Mouse (Mus musculus) heart, embryonic 16.5 days (tissue): ENCODE measurements around the gene Tmx2. TPM values are rescaled to one million over a fixed set of nuclear protein-coding genes. Genes with fewer than 3 reads are reported as not detected.
"Not testable (repeated sequence)": the region's sequence is repeated elsewhere in the genome, so short reads cannot be mapped to it uniquely, and the experiment has no call there.

Source experiments
- ATAC-seq: fragments of 200-750 bp; cut with Nextera tagmentation; replicated peaks from 2 replicates; pipeline ENCODE4 v1.8.0; 2017; ENCODE audit warnings: moderate number of reproducible peaks; ENCODE audit not compliant: insufficient read depth, low FRiP score; ENCODE audit errors: extremely low read depth
- H3K27ac ChIP-seq: fragments of 300-500 bp; sonication (generic); 2 replicates; pipeline ENCODE4 v1.5.1; 2014; ENCODE audit warnings: mild to moderate bottlenecking, low read length, control low read depth, moderate library complexity
- H3K27me3 ChIP-seq: fragments of 300-500 bp; sonication (generic); 2 replicates; pipeline ENCODE4 v1.6.1; 2014; ENCODE audit warnings: low read length, mixed read lengths; ENCODE audit not compliant: control insufficient read depth, insufficient read depth
- H3K36me3 ChIP-seq: fragments of 300-500 bp; sonication (generic); 2 replicates; pipeline ENCODE4 v1.6.1; 2014; ENCODE audit not compliant: control insufficient read depth, insufficient read depth
- H3K4me1 ChIP-seq: fragments of 300-500 bp; sonication (generic); 2 replicates; pipeline ENCODE4 v1.6.1; 2014; ENCODE audit warnings: low read length, mixed read lengths; ENCODE audit not compliant: control insufficient read depth, insufficient read depth
- H3K4me2 ChIP-seq: fragments of 300-500 bp; sonication (generic); 2 replicates; pipeline ENCODE4 v1.6.1; 2014; ENCODE audit warnings: low read depth, mild to moderate bottlenecking, control low read depth, low read length
- H3K4me3 ChIP-seq: fragments of 300-500 bp; sonication (generic); 2 replicates; pipeline ENCODE4 v1.5.1; 2014; ENCODE audit warnings: mild to moderate bottlenecking, control low read depth, low read length
- H3K9ac ChIP-seq: fragments of 300-500 bp; sonication (generic); 2 replicates; pipeline ENCODE4 v1.6.1; 2014; ENCODE audit warnings: low read length, control low read depth
- H3K9me3 ChIP-seq: fragments of 300-500 bp; sonication (generic); replicated peaks from 2 replicates; pipeline ENCODE4 v1.6.1; 2016; ENCODE audit warnings: low read length; ENCODE audit not compliant: control insufficient read depth
- WGBS: fragments of 180-500 bp; shearing (Covaris S2); extraction: QIAGEN DNeasy Blood & Tissue Kit; methylation state at CpG from one replicate; pipeline ENCODE4 v1.1.7; 2014; 5-methylcytosine and 5-hydroxymethylcytosine counted together
- polyA plus RNA-seq: library from polyadenylated mRNA; unstranded; fragments of >200 nt; fragmentation: Nextera tagmentation; extraction: Ambion mirVana; gene quantifications from 2 replicates; pipeline ENCODE4 v1.2.1, GENCODE M21; 2015

Gene Tmx2
- polyA plus RNA-seq, 1 experiment from 2014 or later: 180 TPM

DNA sequence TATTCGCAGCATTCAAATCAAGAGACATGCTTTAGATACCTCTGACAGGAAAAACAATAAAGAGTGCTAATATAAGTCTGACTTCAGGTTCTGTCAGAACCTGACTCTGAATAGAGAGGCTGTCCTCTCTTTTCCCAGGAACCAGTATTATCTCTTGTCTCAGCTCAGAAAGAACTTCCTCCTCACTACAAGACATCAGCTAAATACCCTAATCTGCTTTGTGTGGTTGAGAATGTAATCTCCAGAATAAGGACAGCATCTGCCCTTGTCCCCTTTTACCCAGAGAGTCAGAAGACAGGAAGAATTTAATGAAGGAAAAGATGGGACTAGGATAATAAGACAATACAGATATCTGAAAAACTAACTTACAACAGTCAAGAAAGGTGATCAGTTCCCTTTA is 24.6 kb upstream of the Tmx2 start:
- no peaks in the 10 kb centered on the region for H3K27me3 ChIP-seq
- peaks cover 7% of the 10 kb centered on the region for H3K36me3 ChIP-seq
- no peaks in the 10 kb centered on the region for H3K9me3 ChIP-seq
- H3K4me2 ChIP-seq: no peak overlapping the region
- WGBS: 79% methylated on average over 1 of the region's 1 CpGs
- H3K4me3 ChIP-seq: no peak overlapping the region
- H3K9ac ChIP-seq: no peak overlapping the region
- ATAC-seq: no peak
- no peaks in the 10 kb centered on the region for H3K4me1 ChIP-seq
- H3K27ac ChIP-seq: no peak overlapping the region

DNA sequence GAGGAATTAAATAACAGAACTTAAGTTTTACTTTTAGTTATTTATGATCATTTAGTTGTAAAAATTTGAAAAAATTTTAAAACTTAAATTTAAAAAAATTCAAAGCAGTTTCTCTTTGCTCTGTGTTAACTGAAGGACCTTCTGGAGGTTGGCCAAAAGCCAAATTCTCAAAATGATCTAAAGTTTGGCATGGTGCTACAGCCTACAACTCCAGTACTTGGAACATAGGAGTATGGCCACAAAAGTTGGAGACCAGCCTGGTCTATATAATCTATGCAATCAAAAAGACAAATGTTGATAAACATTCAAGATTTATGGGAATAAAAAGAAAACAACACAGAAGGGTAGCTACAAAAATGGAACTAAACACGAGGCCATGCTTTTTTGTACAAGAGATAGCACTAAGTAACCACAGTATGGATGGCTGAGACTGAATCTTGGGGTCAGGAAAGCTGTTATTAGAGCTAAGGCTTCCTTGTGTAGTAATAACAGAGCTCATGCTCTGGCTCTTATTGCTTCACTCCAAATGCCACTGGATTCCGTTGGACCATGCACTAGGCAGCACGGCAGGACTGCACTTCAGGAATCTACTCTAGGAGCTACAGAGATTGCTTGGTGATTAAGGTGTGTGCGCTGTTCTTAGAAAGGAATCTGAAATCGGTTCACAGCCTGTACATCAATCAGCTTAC is 16.2 kb upstream of the Tmx2 start:
- Histone ChIP-seq H3K4me3 (no peak overlapping the region), H3K9ac (no peak overlapping the region), H3K4me2 (no peak overlapping the region), H3K27ac (no peak overlapping the region), H3K36me3 (peaks cover 45% of the 10 kb centered on the region), H3K9me3 (no peaks in the 10 kb centered on the region), H3K27me3 (no peaks in the 10 kb centered on the region), H3K4me1 (no peaks in the 10 kb centered on the region)
- 79% methylated on average over 5 of the region's 5 CpGs for WGBS
- no peak for ATAC-seq

DNA sequence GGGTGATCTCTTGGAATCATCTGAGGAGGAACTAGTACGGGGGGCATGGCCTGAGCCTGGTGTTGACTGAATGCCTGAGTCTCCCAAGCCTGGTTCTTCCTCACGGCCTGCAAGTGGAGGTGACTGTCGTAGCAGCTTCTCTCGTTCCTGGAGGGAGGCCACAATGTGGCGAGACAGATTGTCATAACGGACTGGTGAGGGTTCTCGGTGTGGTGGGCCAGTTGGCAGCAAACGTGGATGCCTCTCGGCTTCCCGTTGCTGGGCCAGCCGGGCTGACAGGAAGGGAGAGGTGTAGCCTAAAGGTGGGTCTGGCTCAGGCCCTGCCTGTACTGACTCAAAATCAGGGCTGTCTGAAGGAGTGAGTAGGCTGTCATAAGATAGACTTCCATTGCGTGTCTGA is 11.1 kb upstream of the Tmx2 start:
- no peak overlapping the region for H3K27ac ChIP-seq
- 84% methylated on average over 12 of the region's 12 CpGs for WGBS
- peaks cover 69% of the 10 kb centered on the region for H3K36me3 ChIP-seq
- no peak overlapping the region for H3K9ac ChIP-seq
- no peaks in the 10 kb centered on the region for H3K9me3 ChIP-seq
- no peaks in the 10 kb centered on the region for H3K27me3 ChIP-seq
- H3K4me3 ChIP-seq: no peak overlapping the region
- ATAC-seq: no peak
- no peak overlapping the region for H3K4me2 ChIP-seq
- H3K4me1 ChIP-seq: no peaks in the 10 kb centered on the region

DNA sequence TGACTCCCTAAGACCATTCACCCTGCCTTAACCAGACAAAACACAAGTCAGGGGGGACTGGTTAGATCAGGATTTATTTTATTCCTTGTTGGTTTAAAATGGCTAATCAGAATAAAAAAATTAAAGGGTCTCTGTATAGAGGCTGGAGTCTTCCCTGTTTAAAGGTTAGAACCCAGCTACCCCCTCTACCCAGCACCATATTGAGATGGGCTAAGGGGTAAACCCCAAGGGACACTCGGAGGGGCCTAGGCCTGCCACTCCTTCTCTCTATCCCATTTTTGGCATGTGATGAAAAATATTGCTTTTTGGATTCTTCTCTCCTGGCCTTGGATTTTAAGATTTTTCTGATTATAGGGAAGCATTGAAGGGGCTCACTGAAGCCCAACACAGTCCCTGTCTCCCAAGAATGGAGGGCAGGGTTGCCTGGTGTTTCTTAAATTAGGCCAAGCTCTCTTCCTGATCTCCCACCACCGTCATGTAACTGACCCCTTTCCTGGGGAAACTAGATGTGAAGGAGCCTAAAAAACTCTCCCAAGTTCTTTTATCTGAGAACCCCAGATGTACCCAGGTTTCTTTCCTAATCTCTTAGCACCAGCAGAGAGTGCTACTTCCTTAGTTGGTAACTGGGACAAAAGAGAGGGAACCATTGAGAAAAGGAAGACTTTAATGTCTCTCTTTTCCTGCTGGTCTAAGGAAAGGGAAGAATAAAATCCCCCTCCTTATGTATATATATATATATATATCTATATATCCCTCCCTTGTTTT is 9.3 kb upstream of the Tmx2 start:
- H3K4me2 ChIP-seq: no peak overlapping the region
- no peak overlapping the region for H3K9ac ChIP-seq
- peaks cover 67% of the 10 kb centered on the region for H3K36me3 ChIP-seq
- no peaks in the 10 kb centered on the region for H3K4me1 ChIP-seq
- WGBS: 76% methylated on average over 2 of the region's 2 CpGs
- no peak overlapping the region for H3K4me3 ChIP-seq
- no peaks in the 10 kb centered on the region for H3K9me3 ChIP-seq
- no peak overlapping the region for H3K27ac ChIP-seq
- no peaks in the 10 kb centered on the region for H3K27me3 ChIP-seq
- ATAC-seq: no peak

DNA sequence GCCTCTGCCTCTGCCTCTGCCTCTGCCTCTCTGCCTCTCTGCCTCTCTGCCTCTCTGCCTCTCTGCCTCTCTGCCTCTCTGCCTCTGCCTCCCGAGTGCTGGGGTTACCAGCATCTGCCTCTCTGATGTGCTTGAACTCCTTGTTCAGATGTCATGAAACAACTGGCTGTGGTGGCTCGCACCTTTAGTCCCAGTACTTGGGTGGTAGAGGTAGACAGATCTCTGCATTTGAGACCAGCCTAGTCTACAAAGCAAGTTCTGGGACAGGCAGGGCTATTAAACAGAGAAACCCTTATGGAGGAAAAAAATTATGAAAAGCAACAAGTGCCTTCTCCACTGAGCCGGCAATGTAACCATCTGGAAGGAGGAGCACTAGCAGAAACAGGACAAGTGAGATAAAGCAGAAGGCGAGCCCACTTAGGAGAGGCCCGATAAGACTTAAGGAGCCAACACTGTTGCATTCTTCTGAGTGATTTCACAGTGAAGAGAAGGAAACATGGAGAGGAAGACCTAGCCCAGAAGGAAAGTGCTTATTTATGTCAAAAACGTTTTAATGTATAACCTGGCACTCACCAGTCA is 3.8 kb upstream of the Tmx2 start:
- WGBS: 32% methylated on average over 6 of the region's 6 CpGs
- H3K4me2 ChIP-seq: no peak overlapping the region
- no peak overlapping the region for H3K9ac ChIP-seq
- H3K4me3 ChIP-seq: no peak overlapping the region
- H3K36me3 ChIP-seq: peaks cover 29% of the 10 kb centered on the region; the same call in 1 of the 2 replicates
- H3K27ac ChIP-seq: no peak overlapping the region
- ATAC-seq: no peak
- no peaks in the 10 kb centered on the region for H3K9me3 ChIP-seq
- H3K4me1 ChIP-seq: peaks cover 12% of the 10 kb centered on the region; the same call in 1 of the 2 replicates
- H3K27me3 ChIP-seq: no peaks in the 10 kb centered on the region

DNA sequence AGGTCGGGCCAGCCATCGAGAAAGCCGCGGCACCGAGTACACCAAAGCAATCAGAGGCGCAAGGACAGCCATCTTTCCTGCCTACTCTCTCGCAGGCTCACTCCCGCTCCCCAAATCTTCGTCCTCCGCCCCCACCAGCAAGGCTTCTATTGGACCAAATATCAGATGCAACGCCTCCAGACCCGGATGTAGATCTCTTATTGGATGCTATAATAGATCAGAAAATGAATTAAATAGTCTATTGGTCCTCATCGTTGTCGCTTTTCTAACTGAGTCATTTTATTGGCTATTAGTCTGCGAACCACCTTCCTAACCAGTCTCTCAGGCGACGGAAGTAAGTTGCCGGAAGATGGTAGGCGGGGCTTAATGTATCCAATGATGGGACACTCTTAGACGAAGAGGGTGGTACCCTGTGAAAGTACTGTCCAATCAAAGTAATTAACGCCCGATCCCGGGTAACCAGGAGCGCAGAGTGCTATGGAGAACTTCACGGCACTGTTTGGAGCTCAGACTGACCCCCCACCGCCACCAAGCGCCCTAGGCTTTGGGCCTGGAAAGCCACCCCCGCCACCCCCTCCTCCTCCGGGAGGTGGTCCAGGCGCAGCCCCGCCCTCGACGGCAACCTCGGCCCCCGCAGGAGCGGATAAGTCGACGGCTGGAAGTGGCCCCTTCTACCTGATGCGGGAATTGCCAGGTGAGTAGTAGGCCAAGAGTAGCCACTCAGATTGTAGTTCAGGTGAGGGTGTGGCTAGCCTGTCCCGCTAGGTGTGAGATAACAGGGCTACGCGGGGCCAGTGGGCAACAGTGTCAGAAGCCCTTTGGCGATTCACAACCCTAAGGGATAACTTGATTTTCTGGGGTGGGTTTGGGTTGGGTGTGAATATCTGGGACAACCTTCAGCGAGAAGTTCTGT is 716 bp downstream of the Tmx2 start, which contains the start of the genes Gm28635 and Med19:
Gene Gm28635 (minus strand): TSS at position 74 of the 913 bp plus-strand sequence.
Gene Med19 (plus strand): TSS at position 435 of the 913 bp plus-strand sequence.
- WGBS: under 1% methylated on average over 44 of the region's 44 CpGs
- peak within 1 kb of the TSS; percentile 80 for H3K9ac ChIP-seq
- peak within 1 kb of the TSS; percentile 77 for H3K4me2 ChIP-seq
- H3K27me3 ChIP-seq: no peaks in the 10 kb centered on the region
- H3K4me1 ChIP-seq: peaks cover 20% of the 10 kb centered on the region
- H3K4me3 ChIP-seq: peak within 1 kb of the TSS; percentile 84
- peaks cover 19% of the 10 kb centered on the region for H3K36me3 ChIP-seq
- H3K27ac ChIP-seq: peak within 1 kb of the TSS; percentile 72
- peak; percentile 99 for ATAC-seq
- no peaks in the 10 kb centered on the region for H3K9me3 ChIP-seq

DNA sequence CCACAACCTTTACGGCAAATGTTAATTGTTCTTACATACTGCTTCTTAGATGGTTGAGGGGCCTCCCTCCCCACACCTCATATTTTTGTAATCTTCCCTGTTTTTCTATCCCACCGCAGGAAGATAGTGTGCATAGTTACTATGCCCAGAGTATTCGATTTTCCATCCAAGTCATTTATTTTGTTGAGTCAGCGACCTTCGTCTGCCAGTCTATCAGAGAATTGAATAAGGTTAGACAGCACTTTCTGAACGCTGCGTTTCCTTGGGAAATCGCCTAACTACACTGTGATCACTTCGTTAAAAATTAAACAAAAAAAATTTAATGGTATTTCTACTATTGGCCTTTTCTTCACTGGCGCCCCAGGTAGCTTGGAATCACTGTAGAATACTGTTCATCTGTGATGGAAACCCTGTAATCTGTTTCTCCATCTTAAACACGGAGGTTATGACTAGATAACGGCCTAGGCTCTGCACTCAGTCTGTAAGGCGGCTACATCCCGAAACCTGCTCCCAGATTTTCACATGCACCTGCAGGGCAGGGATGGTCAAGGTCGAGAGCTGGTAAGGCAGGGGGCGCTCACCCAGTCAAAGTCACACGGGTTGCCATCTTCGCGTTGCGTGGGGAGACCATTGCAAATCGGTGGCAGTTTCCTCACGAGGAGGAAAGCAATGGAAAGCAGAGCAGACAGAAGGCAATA is 1.5 kb downstream of the Tmx2 start:
- peak; percentile 57 for ATAC-seq
- peak overlapping the region; percentile 72 for H3K27ac ChIP-seq
- H3K36me3 ChIP-seq: peaks cover 27% of the 10 kb centered on the region
- H3K4me3 ChIP-seq: peak overlapping the region; percentile 84
- no peaks in the 10 kb centered on the region for H3K27me3 ChIP-seq
- peaks cover 17% of the 10 kb centered on the region for H3K4me1 ChIP-seq
- H3K4me2 ChIP-seq: peak overlapping the region; percentile 70
- no peaks in the 10 kb centered on the region for H3K9me3 ChIP-seq
- peak overlapping the region; percentile 75 for H3K9ac ChIP-seq
- WGBS: 8% methylated on average over 22 of the region's 22 CpGs

DNA sequence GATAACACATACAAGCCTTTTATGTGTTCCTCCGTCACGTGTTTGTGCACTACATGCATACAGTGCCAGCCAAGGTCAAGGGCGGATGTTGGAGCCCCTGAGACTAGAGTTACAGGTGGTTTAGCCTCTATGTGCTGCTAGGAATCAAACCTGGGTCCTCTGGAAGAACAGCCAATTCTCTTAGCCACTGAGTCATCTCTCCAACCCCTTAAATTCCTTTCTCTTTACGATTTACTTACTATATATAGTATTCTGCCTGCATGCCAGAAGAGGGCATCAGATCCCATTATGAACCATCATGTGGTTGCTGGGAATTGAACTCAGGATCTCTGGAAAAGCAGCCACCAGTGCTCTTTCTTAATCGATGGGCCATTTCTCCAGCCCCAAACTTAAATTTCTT is 7.4 kb downstream of the Tmx2 start:
- H3K4me2 ChIP-seq, ATAC-seq, H3K9ac ChIP-seq, H3K4me3 ChIP-seq, H3K27ac ChIP-seq, H3K9me3 ChIP-seq, H3K27me3 ChIP-seq: not testable (repeated sequence)
- 58% methylated on average over 4 of the region's 5 CpGs for WGBS
- peaks cover 16% of the 10 kb centered on the region for H3K4me1 ChIP-seq
- H3K36me3 ChIP-seq: peaks cover 22% of the 10 kb centered on the region
